Mouse (Mus musculus): Measurements from ENCODE around the gene Bcar1.

The Bcar1 gene

GRCm38 (mm10) chr8:111743792-111744696 lies at the start of gene Bcar1:
Gene Bcar1, minus strand, starts transcription at chr8:111743809.
- DNase-seq, result peak; percentile 73

- DNase-seq, result no peak
Measured at GRCm38 (mm10) chr8:111789639-111790038, 46.0 kb upstream of the Bcar1 start.

GRCm38 (mm10) chr8:111789200-111789599 lies 45.6 kb upstream of the Bcar1 start:
- no peak for DNase-seq

- DNase-seq, result no peak
Measured at GRCm38 (mm10) chr8:111788497-111788896, 44.9 kb upstream of the Bcar1 start.

GRCm38 (mm10) chr8:111788085-111788484 lies 44.5 kb upstream of the Bcar1 start:
- DNase-seq, result no peak

- no peak for DNase-seq
Measured at GRCm38 (mm10) chr8:111787683-111788082, 44.1 kb upstream of the Bcar1 start.

- DNase-seq, result no peak
Measured at GRCm38 (mm10) chr8:111786701-111787588, 43.3 kb upstream of the Bcar1 start.

GRCm38 (mm10) chr8:111786116-111786515 lies 42.5 kb upstream of the Bcar1 start:
- DNase-seq, result no peak

GRCm38 (mm10) chr8:111782671-111783394 lies 39.2 kb upstream of the Bcar1 start:
- no peak for DNase-seq

- no peak for DNase-seq
Measured at GRCm38 (mm10) chr8:111782161-111782560, 38.6 kb upstream of the Bcar1 start.

GRCm38 (mm10) chr8:111780697-111781424 lies 37.3 kb upstream of the Bcar1 start:
- DNase-seq, result no peak

- DNase-seq, result no peak
Measured at GRCm38 (mm10) chr8:111779690-111780089, 36.1 kb upstream of the Bcar1 start.

- DNase-seq, result no peak
Measured at GRCm38 (mm10) chr8:111778801-111779200, 35.2 kb upstream of the Bcar1 start.

- DNase-seq, result no peak
Measured at GRCm38 (mm10) chr8:111776492-111776891, 32.9 kb upstream of the Bcar1 start.

GRCm38 (mm10) chr8:111775766-111776165 lies 32.2 kb upstream of the Bcar1 start:
- DNase-seq, result no peak

- no peak for DNase-seq
Measured at GRCm38 (mm10) chr8:111773476-111773875, 29.9 kb upstream of the Bcar1 start.

- DNase-seq, result no peak
Measured at GRCm38 (mm10) chr8:111773057-111773456, 29.4 kb upstream of the Bcar1 start.

- no peak for DNase-seq
Measured at GRCm38 (mm10) chr8:111772083-111772482, 28.5 kb upstream of the Bcar1 start.

- no peak for DNase-seq
Measured at GRCm38 (mm10) chr8:111771625-111772020, 28.0 kb upstream of the Bcar1 start.

GRCm38 (mm10) chr8:111770958-111771624 lies 27.5 kb upstream of the Bcar1 start:
- DNase-seq, result no peak

- peak; percentile 27 for DNase-seq
Measured at GRCm38 (mm10) chr8:111769764-111770428, 26.3 kb upstream of the Bcar1 start.
